Mouse (Mus musculus): ENCODE measurements around the gene Cth. TPM values are rescaled to one million over a fixed set of nuclear protein-coding genes. Genes with fewer than 3 reads are reported as not detected.

Cth gene
- total RNA-seq, 4 experiments from 2014 or later = 1.5 to 6.5 (median 3.4) TPM

- no peak for DNase-seq (ENCODE audit: low spot score in 2 of 2)
These were observed 12.7 kb downstream of the Cth start for GRCm38 (mm10) chr3:157912155-157912554.

GRCm38 (mm10) chr3:157910262-157910661 lies 14.6 kb downstream of the Cth start:
- DNase-seq (ENCODE audit: low spot score in 2 of 2) = no peak

- DNase-seq (ENCODE audit: low spot score in 2 of 2) = no peak
These were observed 16.7 kb downstream of the Cth start for GRCm38 (mm10) chr3:157908166-157908565.

- no peak for DNase-seq (ENCODE audit: low spot score in 2 of 2)
These were observed 23.2 kb downstream of the Cth start for GRCm38 (mm10) chr3:157901721-157902120.

- DNase-seq (ENCODE audit: low spot score in 2 of 2) = no peak
These were observed 24.9 kb downstream of the Cth start for GRCm38 (mm10) chr3:157899986-157900385.

- no peak for DNase-seq (ENCODE audit: low spot score in 2 of 2)
These were observed 27.2 kb downstream of the Cth start for GRCm38 (mm10) chr3:157897645-157898044.

GRCm38 (mm10) chr3:157891819-157892218 lies 33.1 kb downstream of the Cth start:
- no peak for DNase-seq (ENCODE audit: low spot score in 2 of 2)

- no peak for DNase-seq (ENCODE audit: low spot score in 2 of 2)
These were observed 40.7 kb downstream of the Cth start for GRCm38 (mm10) chr3:157884081-157884643.

- DNase-seq (ENCODE audit: low spot score in 2 of 2) = no peak
These were observed 41.8 kb downstream of the Cth start for GRCm38 (mm10) chr3:157883085-157883484.

GRCm38 (mm10) chr3:157881992-157882391 lies 42.9 kb downstream of the Cth start:
- no peak for DNase-seq (ENCODE audit: low spot score in 2 of 2)

GRCm38 (mm10) chr3:157880983-157881382 lies 43.9 kb downstream of the Cth start:
- DNase-seq (ENCODE audit: low spot score in 2 of 2) = no peak

- DNase-seq (ENCODE audit: low spot score in 2 of 2) = no peak
These were observed 47.0 kb downstream of the Cth start for GRCm38 (mm10) chr3:157877847-157878246.

- DNase-seq (ENCODE audit: low spot score in 2 of 2) = no peak
These were observed 48.3 kb downstream of the Cth start for GRCm38 (mm10) chr3:157876439-157877156.

- DNase-seq (ENCODE audit: low spot score in 2 of 2) = no peak
These were observed 52.0 kb downstream of the Cth start for GRCm38 (mm10) chr3:157872897-157873296.

GRCm38 (mm10) chr3:157867836-157868235 lies 57.0 kb downstream of the Cth start:
- DNase-seq (ENCODE audit: low spot score in 2 of 2) = no peak

- DNase-seq (ENCODE audit: low spot score in 2 of 2) = no peak
These were observed 58.6 kb downstream of the Cth start for GRCm38 (mm10) chr3:157866251-157866650.

- DNase-seq (ENCODE audit: low spot score in 2 of 2) = no peak
These were observed 59.0 kb downstream of the Cth start for GRCm38 (mm10) chr3:157865848-157866247.

GRCm38 (mm10) chr3:157865431-157865830 lies 59.4 kb downstream of the Cth start:
- DNase-seq (ENCODE audit: low spot score in 2 of 2) = no peak

- DNase-seq (ENCODE audit: low spot score in 2 of 2) = no peak
These were observed 72.1 kb downstream of the Cth start for GRCm38 (mm10) chr3:157852806-157853205.

GRCm38 (mm10) chr3:157848503-157848902 lies 76.4 kb downstream of the Cth start:
- no peak for DNase-seq (ENCODE audit: low spot score in 2 of 2)

GRCm38 (mm10) chr3:157847338-157848284 lies 77.3 kb downstream of the Cth start:
- no peak for DNase-seq (ENCODE audit: low spot score in 2 of 2)
